Mouse (Mus musculus): ENCODE results near the gene Gnao1.

Gnao1 gene

DNA sequence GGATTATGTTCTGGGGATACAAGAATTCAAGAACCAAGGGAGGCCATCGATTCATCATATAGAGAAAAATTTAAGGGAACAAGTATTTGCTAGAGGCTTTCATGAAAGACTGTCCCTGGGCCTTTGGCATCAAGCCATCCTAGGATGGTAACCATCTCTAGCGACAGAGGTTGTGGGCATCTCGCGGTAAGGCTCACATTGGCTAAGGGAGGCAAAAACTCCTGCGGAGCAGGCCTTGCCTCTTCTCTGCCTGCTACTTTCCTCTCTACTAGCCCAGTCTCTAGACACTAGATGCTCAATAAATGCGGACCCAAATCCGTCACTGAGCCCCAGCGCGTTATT, at the start of gene Gnao1:
Gene Gnao1, plus strand, starts transcription at position 281 of the 342 bp plus-strand sequence.
- no peak for DNase-seq

DNA sequence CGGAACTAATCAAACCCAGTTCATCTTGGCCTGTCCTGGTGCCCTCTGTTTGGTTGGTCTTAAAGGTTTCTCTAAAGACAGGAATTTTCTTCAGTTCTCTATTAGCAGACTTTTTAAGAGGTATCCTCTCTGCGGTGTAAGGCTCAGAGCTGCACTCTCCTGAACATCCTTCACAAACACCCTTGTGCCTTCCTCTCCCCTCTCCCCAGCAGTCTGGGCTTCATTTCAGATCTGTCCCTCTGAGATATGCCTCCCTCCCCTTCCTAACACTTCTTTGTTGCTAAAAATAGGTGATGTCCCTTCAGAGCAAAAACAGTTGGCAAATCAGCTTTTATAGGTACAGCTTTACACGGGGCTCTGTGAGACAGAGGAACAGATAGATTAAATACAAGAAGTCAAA, 32.2 kb upstream of the Gnao1 start:
- no peak for DNase-seq

DNA sequence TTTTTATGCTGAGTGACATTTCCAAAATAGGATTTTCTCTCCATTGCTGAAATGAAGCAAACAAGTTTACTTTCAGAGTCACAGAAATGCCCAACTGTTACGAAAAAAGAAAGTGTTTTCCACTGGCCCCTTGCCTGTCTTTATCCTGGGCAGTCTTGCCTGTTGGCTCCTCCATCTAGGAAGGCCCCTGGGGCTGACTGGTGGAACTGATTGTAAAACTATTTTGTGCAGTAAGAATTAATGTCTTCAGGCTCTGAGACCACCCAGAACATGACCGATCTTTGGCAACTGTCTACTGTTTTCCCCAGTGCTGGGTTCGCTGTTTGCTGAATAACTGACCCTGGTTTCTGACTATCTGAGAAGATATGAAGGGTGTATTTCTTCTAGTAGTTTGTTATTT, 540 bp upstream of the Gnao1 start:
- no peak for DNase-seq

DNA sequence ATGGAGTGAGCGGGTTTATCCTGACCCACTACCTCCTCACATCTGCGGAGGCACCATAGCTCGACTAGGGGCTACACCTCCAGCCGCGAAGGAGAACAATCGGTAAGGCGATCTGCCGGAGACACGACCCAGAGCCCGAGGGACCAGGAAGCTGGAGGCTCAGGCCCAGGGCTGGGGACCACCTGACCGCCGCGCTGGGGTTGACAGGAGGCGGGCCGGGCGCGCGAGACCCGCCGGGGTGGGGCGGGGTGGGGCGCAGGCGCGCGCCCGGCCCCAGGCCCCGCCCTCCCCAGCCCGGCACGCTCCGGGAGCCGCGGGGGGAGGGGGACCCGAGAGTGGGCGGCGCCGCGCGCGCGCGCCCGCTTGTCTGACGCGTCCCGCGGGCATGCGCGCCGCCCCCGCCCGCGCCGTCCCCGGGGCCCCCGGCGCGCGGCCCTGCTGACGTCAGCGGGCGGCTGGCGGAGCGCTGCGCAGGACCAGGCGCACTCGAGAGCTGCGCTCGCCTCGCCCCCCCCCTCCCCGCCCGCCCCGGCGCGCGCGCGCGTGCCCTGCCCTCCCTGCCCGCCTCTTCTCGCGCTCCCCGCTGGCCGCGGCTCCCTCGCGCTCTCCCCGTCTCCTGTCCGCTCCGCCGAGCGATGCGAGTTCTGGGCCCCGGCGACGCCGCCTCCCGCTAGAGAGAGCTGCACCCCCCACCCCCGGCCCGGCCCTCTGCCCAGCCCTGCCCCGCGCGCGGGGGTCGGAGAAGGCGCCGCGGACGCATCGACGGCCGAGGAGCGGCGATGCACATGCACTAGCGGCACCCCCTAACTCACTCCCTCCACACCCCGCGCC, 477 bp downstream of the Gnao1 start:
- peak; percentile 76 for DNase-seq

DNA sequence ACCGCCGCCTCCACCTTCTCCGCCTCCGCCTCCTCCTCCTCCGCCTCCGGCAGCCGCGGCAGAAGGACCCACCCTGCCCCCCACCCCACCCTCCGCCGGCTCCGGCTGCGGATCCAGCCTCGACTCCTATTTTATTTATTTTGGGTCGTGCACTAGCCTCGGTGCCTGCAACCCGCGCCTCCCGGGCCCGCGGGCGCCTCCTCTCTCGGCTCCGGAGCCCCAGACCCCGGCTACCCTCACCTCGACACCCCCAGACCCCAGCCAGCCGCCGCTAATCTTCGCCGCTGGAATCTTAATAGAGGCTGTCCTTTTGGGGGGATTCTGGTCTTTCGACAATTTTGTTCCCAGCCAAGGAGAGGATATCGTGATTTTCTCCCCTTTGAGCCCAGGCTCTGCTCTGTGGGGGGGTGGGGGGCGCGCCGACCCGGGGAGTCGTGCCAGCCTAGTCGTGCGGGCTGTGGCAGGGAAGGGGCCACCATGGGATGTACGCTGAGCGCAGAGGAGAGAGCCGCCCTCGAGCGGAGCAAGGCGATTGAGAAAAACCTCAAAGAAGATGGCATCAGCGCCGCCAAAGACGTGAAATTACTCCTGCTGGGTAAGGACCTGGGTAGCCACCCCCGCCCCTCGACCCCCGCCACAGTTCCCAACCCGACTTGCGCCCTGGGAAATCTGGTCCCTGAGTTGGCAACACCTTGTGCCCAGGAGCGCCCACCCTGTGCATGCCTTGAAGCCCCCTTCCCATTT, 1.3 kb downstream of the Gnao1 start:
- DNase-seq, result peak; percentile 46

DNA sequence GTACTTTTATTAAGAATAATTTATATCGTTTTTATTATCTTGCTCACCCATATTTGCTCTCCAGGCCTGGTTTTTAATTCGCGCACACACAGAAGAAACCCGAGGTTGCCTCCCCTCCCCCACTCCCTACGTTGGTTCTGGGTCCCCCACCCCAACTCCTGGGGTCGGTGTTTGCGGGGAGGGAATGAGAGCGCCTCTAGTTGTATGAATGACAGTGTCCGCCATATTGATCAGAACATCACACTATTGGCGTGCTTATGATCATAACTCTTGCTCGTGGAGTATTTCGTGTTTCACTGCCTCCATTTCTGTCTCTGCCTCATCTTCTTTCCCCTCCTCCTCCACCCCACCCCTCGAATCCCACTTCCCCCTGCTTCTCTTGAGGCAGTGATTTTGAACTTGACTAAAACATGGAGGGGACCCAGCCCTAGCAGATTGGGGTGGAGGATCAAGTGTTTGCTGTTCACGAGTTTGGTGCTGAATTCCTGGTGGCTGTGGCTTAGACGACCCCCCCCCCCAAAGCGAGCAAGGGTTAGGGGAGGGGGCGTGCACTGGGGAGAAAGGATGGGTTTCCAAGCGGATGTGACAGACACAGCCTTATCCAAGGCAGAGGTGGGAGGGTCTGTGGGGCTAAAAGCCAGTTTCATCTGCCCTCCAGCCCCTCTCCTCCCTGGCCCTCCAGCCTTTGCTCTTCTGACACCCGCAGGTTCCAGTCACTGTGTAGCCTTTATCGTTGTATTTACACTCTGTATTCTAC, 2.1 kb downstream of the Gnao1 start:
- DNase-seq, result no peak

DNA sequence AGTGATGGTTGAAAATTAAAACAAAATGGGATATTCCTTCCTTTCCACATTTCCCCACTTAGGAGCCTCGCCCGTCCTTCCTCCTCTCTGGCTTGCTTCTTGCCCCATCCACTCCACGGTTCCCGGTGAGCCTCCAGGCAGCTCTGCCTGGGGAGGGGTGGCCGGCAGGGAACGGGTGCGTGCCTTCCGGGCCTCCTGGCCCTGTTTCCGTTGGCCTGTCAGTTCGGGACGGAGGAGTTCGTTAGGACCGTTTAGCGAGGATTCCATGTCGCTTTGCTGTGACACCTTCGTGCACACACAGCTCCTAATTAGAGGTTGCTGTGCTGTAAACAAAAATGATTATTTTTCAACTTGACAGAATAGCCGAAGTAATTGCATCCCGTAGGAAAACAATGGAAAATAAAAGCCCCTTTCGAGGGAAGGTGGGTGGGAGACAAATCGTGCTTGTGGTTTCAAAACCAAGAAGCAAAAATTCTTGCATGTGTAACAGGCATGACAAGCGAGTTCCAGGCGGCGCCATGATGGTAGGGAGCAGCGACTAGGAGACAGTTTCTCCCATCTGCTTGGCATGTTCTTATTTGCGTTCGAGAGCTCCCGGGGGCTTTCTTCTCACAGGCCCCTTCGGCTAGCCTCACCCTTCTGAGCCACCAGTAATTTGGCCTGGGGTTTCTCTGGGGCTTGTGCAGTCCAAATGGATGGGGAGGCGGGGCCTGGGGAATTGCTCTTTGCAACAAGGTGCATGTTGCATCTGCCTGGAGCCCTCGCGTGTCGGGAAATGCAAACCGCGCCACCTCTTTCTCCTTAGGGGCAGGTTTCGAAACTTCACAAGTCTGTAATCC, 3.0 kb downstream of the Gnao1 start:
- no peak for DNase-seq

DNA sequence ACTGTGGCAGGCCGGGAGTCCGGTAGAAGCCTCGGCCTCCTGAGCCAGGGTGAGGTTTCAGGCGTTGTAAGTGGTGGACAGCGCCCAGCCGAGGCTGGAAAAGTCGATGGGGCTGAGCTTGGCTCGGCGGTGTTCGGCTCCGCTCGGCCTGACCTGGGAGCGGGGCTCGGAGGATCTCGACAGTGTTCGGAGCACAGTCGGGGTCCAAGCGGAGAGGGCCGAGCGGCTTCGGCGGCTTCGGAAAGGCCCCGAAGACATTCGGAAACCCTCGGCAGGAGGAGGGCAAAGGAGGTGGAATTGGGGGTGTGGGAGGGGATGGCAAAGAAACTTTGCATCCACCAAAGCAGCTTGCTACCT, 3.6 kb downstream of the Gnao1 start:
- DNase-seq, result peak; percentile 61

DNA sequence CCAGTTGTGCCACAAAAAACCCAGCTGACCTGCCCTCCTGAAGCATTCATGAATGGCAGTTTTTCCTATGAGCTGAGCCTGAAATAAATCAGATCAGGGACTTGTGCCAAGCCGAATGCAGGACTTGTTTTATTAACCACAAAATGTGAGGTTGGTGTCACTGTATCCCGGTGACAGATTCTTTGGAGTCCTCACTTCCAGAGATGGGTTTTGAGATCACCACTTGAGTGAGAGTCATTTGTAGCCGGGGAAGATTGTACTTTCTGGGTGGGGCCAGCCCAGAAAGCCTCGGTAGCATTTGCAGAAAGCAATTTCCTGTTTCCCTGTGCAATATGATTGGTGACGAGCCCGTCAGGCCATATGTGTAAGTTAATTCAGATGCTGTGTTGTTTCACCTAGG, 4.5 kb downstream of the Gnao1 start:
- DNase-seq, result no peak

DNA sequence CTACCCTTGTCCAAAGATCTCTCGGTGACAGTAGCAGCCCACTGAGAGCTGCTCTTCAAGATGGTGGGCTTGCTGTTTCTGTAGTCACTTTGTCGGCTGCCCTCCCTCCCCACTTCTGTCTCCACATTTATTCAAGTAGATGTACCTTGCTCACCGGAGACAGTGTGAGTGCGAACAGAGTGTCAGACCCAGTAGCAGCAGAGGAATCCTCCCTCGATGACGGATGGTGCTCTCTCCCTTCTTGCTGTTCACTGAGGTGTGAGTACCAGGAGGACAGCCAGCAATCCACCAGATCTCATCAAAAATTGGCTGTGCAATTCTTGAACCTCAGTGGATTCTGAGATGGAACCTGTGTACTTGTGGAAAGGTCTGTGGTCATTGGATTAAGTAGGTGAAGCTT, 6.5 kb downstream of the Gnao1 start:
- DNase-seq, result no peak

DNA sequence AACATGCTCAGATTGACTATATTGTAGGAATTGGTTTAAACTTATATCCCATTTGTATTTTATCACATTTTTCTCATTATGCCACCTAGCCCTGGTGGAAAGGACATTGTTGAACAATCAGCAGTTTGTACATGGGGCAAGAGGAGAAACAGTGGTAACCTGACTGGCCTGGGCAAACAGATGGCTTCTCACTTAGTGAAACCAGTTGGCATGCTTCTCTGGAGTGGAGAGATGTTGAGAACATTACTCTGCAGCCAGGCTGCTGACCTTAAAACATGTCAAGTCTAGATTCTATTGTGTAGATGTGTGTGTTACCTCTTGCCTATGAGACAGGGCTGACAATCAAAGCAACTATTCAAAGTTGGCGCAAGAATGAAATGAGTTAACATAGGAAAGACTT, 7.6 kb downstream of the Gnao1 start:
- no peak for DNase-seq

DNA sequence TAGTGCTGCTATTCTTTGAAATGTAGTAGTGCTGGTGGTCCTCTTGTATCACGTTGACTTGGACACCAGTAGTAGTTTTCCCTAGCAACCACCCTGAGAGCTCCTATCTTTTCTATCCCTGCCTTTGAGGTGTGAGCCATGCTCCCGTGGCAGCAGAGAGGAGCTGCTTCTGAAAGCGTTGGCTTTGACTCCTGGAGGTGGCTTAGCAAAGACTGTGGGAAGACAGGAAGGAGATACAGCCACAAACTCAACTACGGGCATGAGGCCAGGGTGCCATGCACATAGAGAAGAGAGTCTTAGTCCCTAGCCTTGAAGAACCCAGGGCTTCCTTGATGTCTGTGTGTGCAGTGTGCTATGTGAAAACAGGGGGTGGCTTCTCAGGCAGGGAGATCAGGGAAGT, 10.2 kb downstream of the Gnao1 start:
- DNase-seq, result no peak

DNA sequence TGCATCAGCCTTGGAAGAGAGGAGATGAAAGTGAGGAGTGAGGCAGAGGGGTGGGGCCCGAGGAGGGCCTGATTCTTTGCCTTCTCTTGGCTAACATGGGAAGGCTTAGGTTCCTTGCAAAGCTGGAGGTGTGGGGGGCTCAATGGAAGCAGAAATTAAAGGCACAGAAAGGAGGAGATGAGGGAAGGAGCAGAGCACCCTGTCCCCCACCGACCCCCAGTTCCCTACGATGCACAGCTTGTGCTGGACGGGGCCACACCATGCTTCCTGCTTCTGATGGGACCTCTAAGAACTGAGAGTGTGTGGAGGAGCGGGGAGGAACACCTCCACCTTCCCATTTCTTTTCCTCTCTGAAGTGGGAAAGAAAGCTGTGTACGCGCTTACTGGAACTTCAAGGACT, 11.6 kb downstream of the Gnao1 start:
- no peak for DNase-seq

DNA sequence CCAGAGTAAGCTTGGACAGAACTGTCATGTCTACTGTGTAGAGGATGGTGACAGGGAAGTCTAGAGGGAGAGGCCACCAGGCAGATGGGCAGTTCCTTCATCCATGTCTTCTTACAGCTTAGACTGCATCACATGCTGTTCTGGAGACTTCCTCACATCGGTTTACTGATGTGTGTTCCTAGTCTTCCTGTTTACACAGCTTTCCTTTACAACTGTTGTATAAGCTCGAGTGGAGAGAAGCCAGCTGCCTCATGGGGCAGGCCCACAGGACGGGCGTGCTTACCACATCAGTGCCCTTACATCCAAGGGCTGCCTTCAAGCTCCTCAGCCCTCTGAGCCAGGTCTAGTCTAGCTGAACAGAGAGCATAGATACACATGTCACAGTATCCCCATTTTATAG, 15.6 kb downstream of the Gnao1 start:
- no peak for DNase-seq

DNA sequence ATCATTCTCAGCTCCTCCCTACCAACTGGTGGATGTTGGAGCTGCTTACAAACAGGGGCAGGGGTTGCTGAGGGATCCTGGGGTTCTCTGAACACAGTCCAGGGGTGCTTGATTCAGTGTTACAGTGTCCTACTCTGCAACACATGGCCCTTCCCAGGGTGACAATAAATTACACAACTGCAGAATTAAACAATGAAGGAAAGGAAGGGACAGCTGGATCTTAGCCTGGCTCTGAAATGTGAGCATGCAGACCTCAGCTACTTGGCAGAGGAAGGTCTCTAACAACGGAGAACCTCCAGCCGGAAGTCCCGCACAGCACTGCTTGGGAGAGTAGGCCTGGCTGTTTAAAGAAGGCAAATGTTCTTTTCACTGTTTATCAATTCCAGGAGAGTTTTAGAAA, 20.9 kb downstream of the Gnao1 start:
- DNase-seq, result no peak

DNA sequence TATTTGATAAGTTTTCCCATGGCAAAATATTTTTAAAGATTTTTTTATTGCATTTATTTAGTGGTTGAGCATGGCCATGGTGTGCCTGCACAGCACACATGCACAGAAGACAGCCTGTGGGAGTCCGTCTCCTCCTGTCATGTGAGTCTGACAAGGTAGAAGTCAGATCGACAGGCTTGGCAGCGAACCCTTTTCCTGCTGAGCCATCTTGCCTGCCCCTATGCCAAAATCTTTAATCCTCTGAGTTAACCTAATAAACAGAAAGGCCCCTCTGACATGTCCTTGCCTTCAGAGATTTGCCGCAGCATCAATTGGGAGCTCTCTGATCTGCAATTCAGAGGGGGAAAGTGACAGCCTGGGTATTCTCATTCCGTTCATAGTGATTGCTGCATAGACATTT, 26.0 kb downstream of the Gnao1 start:
- no peak for DNase-seq

DNA sequence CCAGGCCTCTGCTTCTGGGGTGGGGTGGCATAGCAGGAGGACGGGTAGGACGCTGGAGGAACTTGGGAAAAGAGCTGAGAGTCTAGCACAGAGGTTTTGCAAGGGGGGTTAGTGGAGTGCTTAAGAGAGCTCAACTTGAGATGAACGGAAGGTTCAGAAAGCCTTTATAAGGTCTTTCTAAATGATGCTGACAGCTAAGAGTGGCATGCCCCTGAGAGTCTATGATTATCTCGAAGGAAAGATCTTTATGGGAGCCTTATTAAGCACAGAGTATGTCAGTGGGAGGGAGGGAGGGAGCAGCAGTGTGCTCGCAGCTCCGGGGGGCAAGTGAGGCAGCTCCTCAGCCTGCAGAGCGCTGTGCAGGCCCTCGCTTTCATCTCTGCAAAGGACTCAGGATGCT, 29.3 kb downstream of the Gnao1 start:
- DNase-seq, result no peak

DNA sequence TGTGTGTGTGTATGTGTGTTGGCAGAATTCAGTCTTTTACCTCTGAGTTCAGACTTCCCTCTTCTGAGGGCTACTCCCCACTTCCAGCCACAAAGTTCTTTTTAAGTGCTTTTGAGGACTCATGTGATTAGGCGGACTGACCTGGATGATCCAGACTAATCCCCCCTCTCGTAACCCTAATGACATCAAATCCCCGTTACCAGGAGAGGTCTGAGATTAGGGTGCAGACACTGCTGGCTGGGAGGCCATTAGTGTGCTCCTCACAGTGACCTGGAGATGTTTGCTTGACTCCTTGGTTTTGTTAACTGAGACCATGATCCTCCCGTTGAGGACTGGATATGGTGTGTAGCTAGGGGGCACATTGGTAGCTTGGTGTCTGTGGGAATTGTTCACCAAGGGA, 30.7 kb downstream of the Gnao1 start:
- no peak for DNase-seq

DNA sequence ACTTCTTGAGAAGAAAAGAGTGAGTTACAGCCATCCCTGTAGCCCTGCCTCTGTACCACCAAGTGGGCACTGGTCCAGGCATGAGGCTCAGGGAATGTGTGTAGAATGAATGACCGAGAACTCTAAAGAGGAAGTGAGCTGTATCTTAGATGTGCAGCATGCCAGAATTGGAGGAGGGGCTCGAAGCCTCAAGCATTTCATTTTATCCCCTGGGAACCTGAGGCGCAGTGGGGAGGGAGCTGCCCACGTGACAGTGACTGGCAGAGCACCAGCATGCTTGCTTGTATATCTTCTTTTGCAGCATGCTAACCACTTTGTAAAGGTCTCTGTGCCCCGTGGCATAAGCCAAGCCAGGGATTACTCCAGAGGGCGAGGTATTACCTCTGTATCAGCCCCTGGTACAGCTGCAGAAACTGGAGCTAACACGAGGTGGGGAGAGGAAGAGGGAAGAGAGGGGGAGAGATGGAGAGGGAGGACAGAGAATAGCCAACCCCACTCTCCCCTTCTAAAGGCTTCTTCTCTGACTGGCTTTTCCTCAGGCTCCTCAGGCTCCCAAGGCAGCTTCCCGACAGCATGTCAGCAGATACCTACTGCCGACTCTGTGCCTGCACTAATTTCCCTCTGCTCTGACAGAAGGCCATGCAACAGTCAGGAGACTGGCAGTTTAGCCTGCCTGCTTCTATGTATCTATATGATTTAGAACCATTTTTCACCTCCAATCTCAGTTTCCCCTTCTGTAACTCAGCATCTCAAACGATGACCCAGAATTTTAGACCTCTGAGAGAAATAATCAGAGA, 31.4 kb downstream of the Gnao1 start:
- no peak for DNase-seq

DNA sequence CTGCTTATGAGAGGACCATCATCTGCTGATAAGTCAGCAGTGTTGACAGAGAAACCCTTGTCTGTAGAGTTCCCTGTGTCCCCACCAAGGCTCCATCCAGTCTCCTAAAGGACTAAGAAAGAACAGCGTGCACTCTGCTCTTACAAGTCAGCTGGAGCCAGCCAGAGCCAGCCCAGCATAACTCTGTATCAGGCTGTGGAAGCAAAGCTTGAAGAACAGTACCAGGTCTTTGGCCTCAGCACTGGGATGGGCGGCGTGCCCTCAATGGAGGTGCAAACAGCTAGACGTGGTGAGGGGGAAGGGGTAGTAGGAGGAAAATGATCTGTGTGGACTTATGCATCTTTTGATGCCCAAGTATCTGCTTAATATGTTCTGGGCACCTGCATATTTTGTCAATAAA, 32.8 kb downstream of the Gnao1 start:
- DNase-seq, result no peak

DNA sequence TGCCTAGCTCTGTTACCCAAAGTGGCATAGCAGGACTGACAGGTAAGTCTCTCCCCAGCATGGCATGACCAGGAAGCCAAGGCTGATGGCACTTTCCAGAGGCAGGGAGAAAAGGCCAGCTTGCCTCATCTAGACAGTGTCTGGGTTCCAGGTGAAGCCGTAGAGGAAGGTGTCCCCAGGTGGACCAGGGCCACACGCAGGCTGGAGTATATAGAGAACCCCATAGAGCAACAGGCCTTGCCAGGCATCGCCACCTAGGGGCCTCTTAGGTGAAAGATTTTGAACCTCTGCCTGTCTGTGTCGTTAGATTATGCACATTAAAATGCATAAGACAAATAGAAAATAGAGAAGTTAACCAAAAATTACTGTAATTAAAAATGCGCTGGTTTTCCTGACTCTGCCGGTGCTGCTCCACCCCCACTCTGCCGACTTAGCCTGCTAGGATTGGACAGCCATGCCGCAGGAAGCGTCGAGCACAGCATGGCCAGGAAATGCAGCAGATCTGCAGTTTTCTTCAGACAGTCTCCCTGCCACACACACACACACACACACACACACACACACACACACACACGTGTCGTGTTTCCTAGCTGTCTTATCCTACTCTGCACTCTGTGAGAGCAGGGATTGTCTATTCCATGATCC, 34.2 kb downstream of the Gnao1 start:
- no peak for DNase-seq

DNA sequence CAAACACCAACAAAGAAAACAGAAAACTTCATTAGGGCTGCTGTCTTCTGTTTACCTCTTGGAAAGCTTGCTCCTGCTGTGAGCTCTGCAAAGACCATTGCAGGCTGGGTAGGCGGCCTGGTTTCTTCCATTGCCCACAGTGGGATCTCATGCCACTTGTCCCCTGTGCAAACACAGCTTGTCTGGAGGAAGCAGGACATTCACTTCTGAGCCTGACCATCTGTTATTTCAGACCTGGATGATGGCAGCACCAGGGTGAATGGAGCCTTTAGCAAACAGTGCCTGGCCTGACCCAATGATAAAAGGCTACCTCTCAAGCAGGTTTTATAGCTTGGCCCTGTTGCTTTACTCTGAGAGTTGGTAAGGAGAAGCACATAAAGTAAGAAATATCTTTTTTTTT, 35.4 kb downstream of the Gnao1 start:
- DNase-seq, result no peak
